In genomic region chr4:53437110-53437755, GRCm38 (mm10) we compare ENCODE assay signal across 8 mouse cellular contexts. TPM values are rescaled to one million over a fixed set of nuclear protein-coding genes. Genes with fewer than 3 reads are reported as not detected.
DNase-seq lines count a peak whose midpoint lies in the region; ATAC-seq and TF ChIP-seq lines count a peak whose summit lies in the region.
"Had no signal": no experiment of that assay in that cellular context is flagged by ENCODE, and none has a peak within 500 bp of the region (broad histone marks: within the 10 kb centered on the region; RNA-seq: fewer than 3 reads in every experiment).

No protein-coding gene starts in this region.

- DNase-seq in kidney, adult 9 months, result peak; percentile 35
- peak; percentile 51 for DNase-seq in gastrocnemius, postnatal 25 days
- peak; percentile 34 for DNase-seq in lung, postnatal 25 days (ENCODE audit: low spot score)
- DNase-seq in spleen, adult 18-20 months, result no peak

- no peak for TF ChIP-seq CTCF in bone marrow macrophage, adult 2 months (IDR thresholded peaks at IDR 0.05; ENCODE audit: low read depth, low read length)

- H3K36me3 ChIP-seq in kidney, embryonic 14.5 days (ENCODE audit: control insufficient read depth, insufficient read depth, low read length), result no peaks in the 10 kb centered on the region

- WGBS in kidney, embryonic 14.5 days, result 58% methylated on average over 10 of the region's 10 CpGs

- TF ChIP-seq POLR2A in bone marrow macrophage, adult 2 months (IDR thresholded peaks at IDR 0.05; ENCODE audit: borderline replicate concordance, low read depth, low read length), result no peak

- no peaks in the 10 kb centered on the region for H3K9me3 ChIP-seq in kidney, embryonic 14.5 days (ENCODE audit: control insufficient read depth, low read length)

- ATAC-seq in kidney, embryonic 14.5 days (ENCODE audit: low FRiP score, low TSS enrichment), result no peak
- ATAC-seq in inflammation-experienced regulatory T-cells, adult 6 months, result no peak

- H3K4me3 ChIP-seq in kidney, embryonic 14.5 days (ENCODE audit: low read length), result no peak overlapping the region
- H3K4me3 ChIP-seq in bone marrow macrophage, adult 2 months (ENCODE audit: insufficient read depth, low read length), result no peak overlapping the region
- H3K4me3 ChIP-seq: erythroblast, embryonic 14.5 days had no signal

- no peak overlapping the region for H3K4me2 ChIP-seq in kidney, embryonic 14.5 days (replicated peaks; ENCODE audit: low read depth, low read length)

- no peaks in the 10 kb centered on the region for H3K27me3 ChIP-seq in kidney, embryonic 14.5 days (ENCODE audit: control insufficient read depth, insufficient read depth, low read length)

- H3K27ac ChIP-seq in kidney, embryonic 14.5 days (ENCODE audit: low read depth, low read length), result no peak overlapping the region
- peak overlapping the region; percentile 18 for H3K27ac ChIP-seq in bone marrow macrophage, adult 2 months (ENCODE audit: insufficient read depth, low read depth, low read length)

- H3K9ac ChIP-seq in kidney, embryonic 14.5 days (ENCODE audit: low read depth, low read length), result no peak overlapping the region

- H3K4me1 ChIP-seq in kidney, embryonic 14.5 days (ENCODE audit: control insufficient read depth, insufficient read depth, low read length), result peaks cover 4% of the 10 kb centered on the region; the same call in 1 of the 2 replicates
- H3K4me1 ChIP-seq in bone marrow macrophage, adult 2 months (ENCODE audit: control insufficient read depth, insufficient read depth, low read length), result peaks cover 25% of the 10 kb centered on the region

RNA-seq across cellular contexts. Expression of gene Slc44a1, which starts 3.0 kb away (rescaled TPM):
- polyA plus RNA-seq in kidney, embryonic 14.5 days (2014; fragmentation: Nextera tagmentation; extraction: Ambion mirVana), result 26.8 and 48.8 TPM in 2 replicates
- 58.3 and 69.4 TPM in 2 replicates for polyA plus RNA-seq in bone marrow macrophage, adult 2 months (2012; ENCODE audit: insufficient read depth, insufficient read length, missing spikeins)
- 10 to 100 TPM; 16.2 to 18.6 TPM for total RNA-seq in gastrocnemius, postnatal 25 days (2021)
- 1 to 10 TPM; 2.3 to 5.5 (median 5.0) TPM for polyA plus RNA-seq in inflammation-experienced regulatory T-cells, adult 6 months (2017; shearing (Covaris generic))

Comparison
In these comparisons a context has a peak if more than half of its experiments do, and no peak if none do; other contexts are left out.
1. DNase-seq: peak in kidney, adult 9 months (single experiment), gastrocnemius, postnatal 25 days (single experiment) and lung, postnatal 25 days (single experiment); none in spleen, adult 18-20 months (0 of 2).